Mouse (Mus musculus) layer of hippocampus, adult 9-10 months (tissue): ENCODE results near the gene Sval2.

ENCODE experiments used
- DNase-seq: peaks from one replicate; pipeline ENCODE4 v3.0.0; 2022; ENCODE audit warnings: low spot score

Gene Sval2

GRCm38 (mm10) chr6:41852689-41853088, at the start of gene Sval2:
Gene Sval2 (plus strand): TSS chr6:41852989.
- no peak for DNase-seq

GRCm38 (mm10) chr6:41824086-41824485, 28.7 kb upstream of the Sval2 start:
- DNase-seq: no peak

- no peak for DNase-seq
Observed at GRCm38 (mm10) chr6:41829516-41829915, 23.3 kb upstream of the Sval2 start.

- DNase-seq: no peak
Observed at GRCm38 (mm10) chr6:41847235-41847634, 5.6 kb upstream of the Sval2 start, which contains the start of gene Pip. Gene Pip (plus strand): TSS chr6:41847535.

DNA sequence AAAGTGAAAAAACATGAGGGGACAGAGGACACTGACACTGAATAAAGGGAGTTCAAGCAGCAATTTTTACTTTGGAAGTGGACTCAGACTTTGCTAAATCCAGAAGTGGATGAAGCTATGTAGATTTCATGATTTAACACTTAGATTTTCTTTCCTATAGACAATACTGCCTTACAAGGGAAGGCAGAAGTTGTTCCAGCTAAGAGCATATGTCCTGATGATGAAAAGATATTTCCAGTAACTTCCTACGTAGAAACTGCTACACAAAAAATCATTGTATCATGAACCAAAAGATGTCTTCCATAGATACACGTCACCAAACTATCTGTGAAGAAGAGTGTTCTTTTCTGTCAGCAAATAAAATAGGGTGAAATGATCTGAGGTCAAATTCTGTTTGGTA, 11.2 kb downstream of the Sval2 start:
- DNase-seq: no peak

DNA sequence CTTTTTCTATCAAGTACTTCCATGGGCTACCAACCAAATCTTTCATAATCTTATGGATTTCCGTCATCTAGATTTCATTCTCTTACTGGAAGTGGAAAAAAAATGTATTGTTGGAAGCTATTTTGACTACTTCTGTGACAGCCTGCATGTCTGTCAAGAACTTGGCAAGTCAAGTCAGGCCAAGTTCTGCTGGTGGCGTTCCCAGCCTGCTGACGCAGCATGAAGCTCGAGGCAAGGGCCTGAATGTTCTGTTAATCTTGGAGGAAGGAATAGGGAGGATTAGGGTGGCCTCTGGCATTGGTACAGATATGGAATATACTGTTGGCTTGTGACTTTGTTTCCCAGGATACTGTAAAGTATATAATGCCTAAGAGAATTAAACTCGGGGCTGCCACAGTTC, 58.8 kb downstream of the Sval2 start:
- DNase-seq: no peak
